Comparison of ENCODE assay signal across 20 mouse cellular contexts in genomic region chr10:40134906-40135305, GRCm38 (mm10).
"Had no signal": no experiment of that assay in that cellular context is flagged by ENCODE, and none has a peak within 500 bp of the region (broad histone marks: within the 10 kb centered on the region; RNA-seq: fewer than 3 reads in every experiment).

No protein-coding gene starts in this region.

- H3K4me3 ChIP-seq: intestine, embryonic 15.5 days; limb, embryonic 10.5 days; limb, embryonic 13.5 days; midbrain, embryonic 10.5 days; midbrain, embryonic 13.5 days; myocyte; neural tube, embryonic 13.5 days; stomach, embryonic 15.5 days had no signal

- H3K36me3 ChIP-seq: intestine, embryonic 15.5 days; limb, embryonic 10.5 days; limb, embryonic 13.5 days; midbrain, embryonic 10.5 days; midbrain, embryonic 13.5 days; neural tube, embryonic 13.5 days; stomach, embryonic 15.5 days had no signal

- DNase-seq: kidney, adult 18-20 months; kidney, adult 9 months; kidney, postnatal 14 days; kidney, postnatal 4 days; lung, embryonic 14.5 days; lung, postnatal 10 days; lung, postnatal 36 days; retina, postnatal 1 day; right cerebral cortex, postnatal 25 days; spleen, adult 18-20 months; thymus, postnatal 25 days had no signal

- H3K4me2 ChIP-seq: intestine, embryonic 15.5 days; limb, embryonic 13.5 days; lung, embryonic 14.5 days; midbrain, embryonic 13.5 days; neural tube, embryonic 13.5 days; stomach, embryonic 15.5 days had no signal

- ATAC-seq: intestine, embryonic 15.5 days; midbrain, embryonic 13.5 days; midbrain, embryonic 16.5 days had no signal

- H3K9me3 ChIP-seq: intestine, embryonic 15.5 days; limb, embryonic 10.5 days; limb, embryonic 13.5 days; midbrain, embryonic 10.5 days; midbrain, embryonic 13.5 days; neural tube, embryonic 13.5 days; stomach, embryonic 15.5 days had no signal

- H3K9ac ChIP-seq: intestine, embryonic 15.5 days; limb, embryonic 13.5 days; lung, embryonic 14.5 days; midbrain, embryonic 13.5 days; neural tube, embryonic 13.5 days; stomach, embryonic 15.5 days had no signal

- H3K27me3 ChIP-seq: intestine, embryonic 15.5 days; midbrain, embryonic 13.5 days; neural tube, embryonic 13.5 days; stomach, embryonic 15.5 days had no signal

- H3K27ac ChIP-seq: intestine, embryonic 15.5 days; limb, embryonic 10.5 days; limb, embryonic 13.5 days; midbrain, embryonic 10.5 days; midbrain, embryonic 13.5 days; neural tube, embryonic 13.5 days; stomach, embryonic 15.5 days had no signal

- H3K4me1 ChIP-seq: intestine, embryonic 15.5 days; midbrain, embryonic 10.5 days; midbrain, embryonic 13.5 days; neural tube, embryonic 13.5 days; stomach, embryonic 15.5 days had no signal
